Mouse (Mus musculus): ENCODE measurements at regions not wholly inside any gene's neighbourhood (a gene's known extent, or its start where the extent isn't known, plus 50 kb on each side); places are given as distances from the start of the nearest gene placed in this dataset.

DNA sequence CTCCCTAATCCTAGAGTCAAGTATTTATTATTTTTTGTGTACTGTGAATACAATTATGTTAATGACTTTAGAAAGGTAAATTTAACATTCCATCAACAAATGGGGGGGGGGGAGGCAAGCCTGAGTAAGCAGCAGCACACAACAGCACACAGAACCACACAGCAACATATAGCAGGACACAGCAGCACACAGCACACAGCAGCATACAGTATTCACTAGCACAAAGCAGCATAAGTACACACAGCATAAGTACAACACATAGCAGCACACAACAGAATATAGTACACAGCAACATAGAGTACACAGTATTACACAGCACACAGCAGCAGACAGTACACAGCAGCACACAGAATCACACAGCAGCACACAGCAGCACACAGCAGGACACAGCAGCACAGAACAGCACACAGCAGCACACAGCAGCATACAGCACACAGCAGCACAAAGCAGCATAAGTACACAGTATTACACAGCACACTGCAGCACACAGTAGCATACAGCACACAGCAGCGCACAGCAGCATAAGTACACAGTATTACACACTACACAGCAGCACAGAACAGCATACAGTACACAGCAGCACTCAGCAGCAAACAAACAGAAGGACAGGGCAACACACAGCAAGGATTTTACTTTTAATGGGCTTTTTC is 605.7 kb downstream of the Tbl1xr1 start:
- DNase-seq: no peak

DNA sequence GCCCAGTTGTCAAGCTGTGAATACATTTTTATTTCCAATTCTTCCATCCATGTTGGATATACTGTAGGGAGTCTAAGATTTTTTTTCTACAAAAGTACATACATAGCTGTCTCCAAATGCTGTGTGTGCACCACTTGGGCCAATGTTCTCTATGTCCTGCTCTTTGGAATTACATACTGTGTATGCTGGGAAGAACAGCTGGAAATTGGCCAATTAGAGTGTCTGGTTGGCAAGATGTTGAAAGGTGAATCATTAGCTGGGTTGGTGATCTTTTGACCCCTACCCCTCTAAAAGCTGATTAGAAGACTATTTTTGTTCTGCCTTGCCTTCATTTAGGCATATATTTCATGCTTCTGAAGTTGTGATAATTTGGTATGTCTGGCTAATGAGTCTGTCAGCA is 622.9 kb downstream of the Tbl1xr1 start:
- DNase-seq: no peak

DNA sequence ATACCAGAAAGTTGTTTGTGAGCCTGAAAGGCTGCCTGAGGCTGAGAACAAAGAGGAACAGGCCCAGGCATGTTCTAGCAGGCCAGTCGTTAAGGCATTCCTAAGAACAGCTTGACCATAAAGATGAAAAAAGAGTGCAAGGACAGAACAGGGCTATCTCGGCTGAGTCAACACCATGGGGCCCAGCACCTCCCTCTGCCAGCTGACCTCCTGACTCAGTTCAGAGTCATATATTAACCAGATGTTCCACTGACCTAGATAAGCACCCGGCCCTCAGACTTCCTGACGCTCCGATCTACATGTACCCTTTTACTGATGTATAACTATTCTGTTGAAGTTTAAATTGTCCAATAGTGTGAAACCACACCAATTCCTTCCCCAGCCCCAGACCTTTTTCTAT is 625.0 kb downstream of the Tbl1xr1 start:
- DNase-seq: peak in 1 of 2 experiments; percentile 25

DNA sequence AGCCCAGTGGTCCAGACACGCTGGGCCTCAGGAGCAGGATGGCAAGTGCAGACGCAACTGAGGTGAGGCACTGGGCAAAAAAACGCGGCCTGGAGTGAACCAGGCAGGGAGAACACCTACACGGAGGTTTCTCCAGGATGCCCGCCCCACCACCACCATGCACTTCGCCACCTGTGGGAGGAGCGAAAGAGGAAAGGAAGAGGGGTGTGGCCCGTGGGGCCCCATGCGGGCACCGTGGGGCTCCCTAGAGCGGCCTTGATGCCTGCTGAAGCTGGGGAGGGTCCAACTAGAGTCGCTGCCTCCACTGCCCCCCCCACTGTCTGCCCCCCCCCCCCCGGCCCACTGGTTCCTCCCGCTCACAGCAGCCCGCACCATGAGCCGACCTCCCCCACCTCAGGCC is 629.2 kb downstream of the Tbl1xr1 start:
- peak in 1 of 2 experiments; percentile 28 for DNase-seq

DNA sequence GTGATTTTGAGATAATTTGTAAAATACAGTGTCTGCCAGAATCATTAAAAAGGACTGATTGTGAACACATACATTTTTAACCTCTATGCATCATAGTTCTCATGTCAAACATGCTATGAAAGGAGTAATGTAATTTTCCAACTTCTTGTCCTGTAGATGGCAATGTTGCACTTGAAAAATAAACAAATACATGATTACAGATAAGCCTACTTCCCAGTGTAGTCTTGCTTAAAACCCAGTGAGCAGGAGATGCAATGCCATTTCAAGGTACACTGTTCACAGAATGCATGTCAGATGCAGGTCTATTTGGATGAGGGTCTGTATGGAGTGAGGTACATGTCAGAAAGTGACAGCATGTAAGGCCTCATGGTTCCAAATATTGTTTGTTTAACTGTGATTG is 668.6 kb downstream of the Tbl1xr1 start:
- no peak for DNase-seq

Data from kidney, postnatal 25 days (tissue).